Mouse (Mus musculus) liver, embryonic 15.5 days (tissue): ENCODE results near the gene Rilp. TPM values are rescaled to one million over a fixed set of nuclear protein-coding genes. Genes with fewer than 3 reads are reported as not detected.
A peak's percentile ranks its signal among the peaks of the same experiment; 100 is the strongest.

Source experiments
- ATAC-seq: fragments of 200-750 bp; cut with Nextera tagmentation; 2 replicates; pipeline ENCODE4 v1.8.0; 2017; ENCODE audit warnings: moderate number of reproducible peaks, mild to moderate bottlenecking, moderate library complexity; ENCODE audit not compliant: insufficient read depth
- H3K27ac ChIP-seq: fragments of 300-500 bp; sonication (generic); replicated peaks from 2 replicates; pipeline ENCODE4 v1.5.1; 2015; ENCODE audit warnings: mild to moderate bottlenecking, inconsistent platforms
- H3K27me3 ChIP-seq: fragments of 300-500 bp; sonication (generic); 2 replicates; pipeline ENCODE4 v1.6.1; 2015; ENCODE audit warnings: mild to moderate bottlenecking, inconsistent platforms
- H3K36me3 ChIP-seq: fragments of 300-500 bp; sonication (generic); replicated peaks from 2 replicates; pipeline ENCODE4 v1.6.1; 2015; ENCODE audit warnings: moderate library complexity, mild to moderate bottlenecking, inconsistent platforms
- H3K4me1 ChIP-seq: fragments of 300-500 bp; sonication (generic); replicated peaks from 2 replicates; pipeline ENCODE4 v1.6.1; 2015; ENCODE audit warnings: inconsistent platforms
- H3K4me2 ChIP-seq: fragments of 300-500 bp; sonication (generic); 2 replicates; pipeline ENCODE4 v1.6.1; 2015; ENCODE audit warnings: moderate library complexity, mild to moderate bottlenecking, inconsistent platforms
- H3K4me3 ChIP-seq: fragments of 300-500 bp; sonication (generic); replicated peaks from 2 replicates; pipeline ENCODE4 v1.5.1; 2015; ENCODE audit warnings: mild to moderate bottlenecking, inconsistent platforms
- H3K9ac ChIP-seq: fragments of 300-500 bp; sonication (generic); 2 replicates; pipeline ENCODE4 v1.6.1; 2015; ENCODE audit warnings: moderate library complexity, mild to moderate bottlenecking, inconsistent platforms
- H3K9me3 ChIP-seq: fragments of 300-500 bp; sonication (generic); replicated peaks from 2 replicates; pipeline ENCODE4 v1.6.1; 2016; ENCODE audit warnings: inconsistent platforms
- WGBS: fragments of 180-500 bp; shearing (Covaris S2); methylation state at CpG from one replicate; pipeline ENCODE4 v1.1.7; 2015; ENCODE audit warnings: mixed read lengths; ENCODE audit not compliant: insufficient replicate concordance; 5-methylcytosine and 5-hydroxymethylcytosine counted together
- polyA plus RNA-seq: library from polyadenylated mRNA; unstranded; fragments of >200 nt; fragmentation: Nextera tagmentation; extraction: Ambion mirVana; gene quantifications from 2 replicates; pipeline ENCODE4 v1.2.1, GENCODE M21; 2015

Gene Rilp
- polyA plus RNA-seq, 1 experiment from 2014 or later: 3.7 TPM

GRCm38 (mm10) chr11:75466731-75467505, 43.0 kb upstream of the Rilp start:
- 94% methylated on average over 4 of the region's 4 CpGs for WGBS
- Histone ChIP-seq H3K4me3 (peak overlapping the region; percentile 60), H3K27ac (no peak overlapping the region), H3K9ac (no peak overlapping the region), H3K9me3 (no peaks in the 10 kb centered on the region), H3K4me2 (peak overlapping the region; percentile 92), H3K36me3 (peaks cover 41% of the 10 kb centered on the region), H3K4me1 (peaks cover 64% of the 10 kb centered on the region), H3K27me3 (no peaks in the 10 kb centered on the region)
- ATAC-seq: no peak

- ATAC-seq: peak; percentile 71
- no peaks in the 10 kb centered on the region for H3K9me3 ChIP-seq
- peak overlapping the region; percentile 60 for H3K4me3 ChIP-seq
- H3K9ac ChIP-seq: peak overlapping the region; percentile 64
- H3K27ac ChIP-seq: peak overlapping the region; percentile 59
- H3K27me3 ChIP-seq: no peaks in the 10 kb centered on the region
- H3K4me2 ChIP-seq: peak overlapping the region; percentile 92
- peaks cover 41% of the 10 kb centered on the region for H3K36me3 ChIP-seq
- WGBS: 18% methylated on average over 19 of the region's 19 CpGs
- H3K4me1 ChIP-seq: peaks cover 62% of the 10 kb centered on the region
Observed at GRCm38 (mm10) chr11:75467512-75468215, 42.2 kb upstream of the Rilp start.

GRCm38 (mm10) chr11:75468410-75468809, 41.5 kb upstream of the Rilp start:
- Histone ChIP-seq H3K9ac (peak overlapping the region; percentile 64), H3K4me3 (peak overlapping the region; percentile 60), H3K4me2 (peak overlapping the region; percentile 92), H3K9me3 (no peaks in the 10 kb centered on the region), H3K36me3 (peaks cover 38% of the 10 kb centered on the region), H3K27ac (peak overlapping the region; percentile 59; the same call in 1 of the 2 replicates), H3K27me3 (no peaks in the 10 kb centered on the region), H3K4me1 (peaks cover 62% of the 10 kb centered on the region)
- 44% methylated on average over 7 of the region's 7 CpGs for WGBS
- no peak for ATAC-seq

- H3K27ac ChIP-seq: no peak overlapping the region
- peak overlapping the region; percentile 92 for H3K4me2 ChIP-seq
- 69% methylated on average over 4 of the region's 4 CpGs for WGBS
- peaks cover 29% of the 10 kb centered on the region for H3K36me3 ChIP-seq
- H3K27me3 ChIP-seq: no peaks in the 10 kb centered on the region
- no peak overlapping the region for H3K9ac ChIP-seq
- no peak for ATAC-seq
- no peak overlapping the region for H3K4me3 ChIP-seq
- no peaks in the 10 kb centered on the region for H3K9me3 ChIP-seq
- peaks cover 56% of the 10 kb centered on the region for H3K4me1 ChIP-seq
Observed at GRCm38 (mm10) chr11:75469261-75469660, 40.6 kb upstream of the Rilp start.

- no peak overlapping the region for H3K9ac ChIP-seq
- WGBS: 62% methylated on average over 3 of the region's 3 CpGs
- H3K4me1 ChIP-seq: peaks cover 46% of the 10 kb centered on the region
- H3K4me3 ChIP-seq: no peak overlapping the region
- H3K27ac ChIP-seq: no peak overlapping the region
- no peak for ATAC-seq
- no peaks in the 10 kb centered on the region for H3K9me3 ChIP-seq
- H3K36me3 ChIP-seq: peaks cover 15% of the 10 kb centered on the region
- no peaks in the 10 kb centered on the region for H3K27me3 ChIP-seq
- H3K4me2 ChIP-seq: no peak overlapping the region
Observed at GRCm38 (mm10) chr11:75470675-75471074, 39.2 kb upstream of the Rilp start.

GRCm38 (mm10) chr11:75472469-75473081, 37.3 kb upstream of the Rilp start:
- Histone ChIP-seq H3K4me2 (peak overlapping the region; percentile 31), H3K4me1 (peaks cover 38% of the 10 kb centered on the region), H3K4me3 (no peak overlapping the region), H3K9me3 (no peaks in the 10 kb centered on the region), H3K9ac (no peak overlapping the region), H3K27ac (0 out of 2 replicates have a peak overlapping the region, but pooled peaks have one; percentile 12), H3K36me3 (0 out of 2 replicates have a peak, but pooled peaks cover 3% of the 10 kb centered on the region), H3K27me3 (peaks cover 7% of the 10 kb centered on the region)
- 0 out of 2 replicates have a peak, but pooled peaks have one; percentile 28 for ATAC-seq
- WGBS: 35% methylated on average over 11 of the region's 11 CpGs

- H3K27ac ChIP-seq: no peak overlapping the region
- WGBS: 67% methylated on average over 7 of the region's 7 CpGs
Observed at GRCm38 (mm10) chr11:75473376-75473775, 36.5 kb upstream of the Rilp start.

GRCm38 (mm10) chr11:75486192-75486591, 23.7 kb upstream of the Rilp start:
- Histone ChIP-seq H3K9me3 (no peaks in the 10 kb centered on the region), H3K4me2 (peak overlapping the region; percentile 40), H3K4me3 (peak overlapping the region; percentile 93), H3K27me3 (peaks cover 15% of the 10 kb centered on the region), H3K9ac (no peak overlapping the region), H3K4me1 (peaks cover 22% of the 10 kb centered on the region), H3K27ac (no peak overlapping the region), H3K36me3 (peaks cover 31% of the 10 kb centered on the region)
- ATAC-seq: no peak
- WGBS: 18% methylated on average over 3 of the region's 3 CpGs

More at GRCm38 (mm10) chr11:75473376-75473775, 36.5 kb upstream of the Rilp start:
- Histone ChIP-seq H3K4me1 (peaks cover 30% of the 10 kb centered on the region), H3K4me2 (no peak overlapping the region), H3K27me3 (peaks cover 11% of the 10 kb centered on the region), H3K36me3 (0 out of 2 replicates have a peak, but pooled peaks cover 3% of the 10 kb centered on the region), H3K9ac (no peak overlapping the region), H3K9me3 (no peaks in the 10 kb centered on the region), H3K4me3 (no peak overlapping the region)
- no peak for ATAC-seq

GRCm38 (mm10) chr11:75486601-75487285, 23.2 kb upstream of the Rilp start, which contains the start of gene Prpf8:
Prpf8 (plus strand) TSS chr11:75486816.
- H3K27me3 ChIP-seq: peaks cover 15% of the 10 kb centered on the region

GRCm38 (mm10) chr11:75487496-75487895, 22.4 kb upstream of the Rilp start:
- peaks cover 22% of the 10 kb centered on the region for H3K4me1 ChIP-seq
- H3K27ac ChIP-seq: peak overlapping the region; percentile 81; the same call in 1 of the 2 replicates
- H3K9me3 ChIP-seq: no peaks in the 10 kb centered on the region
- H3K9ac ChIP-seq: peak overlapping the region; percentile 92
- peak overlapping the region; percentile 93 for H3K4me3 ChIP-seq
- H3K36me3 ChIP-seq: peaks cover 44% of the 10 kb centered on the region
- peaks cover 15% of the 10 kb centered on the region for H3K27me3 ChIP-seq
- no peak for ATAC-seq
- H3K4me2 ChIP-seq: peak overlapping the region; percentile 87
- WGBS: 21% methylated on average over 6 of the region's 6 CpGs

More at GRCm38 (mm10) chr11:75486601-75487285, 23.2 kb upstream of the Rilp start, which contains the start of gene Prpf8:
- Histone ChIP-seq H3K4me2 (peak within 1 kb of the TSS; percentile 87), H3K4me1 (peaks cover 22% of the 10 kb centered on the region), H3K9ac (peak within 1 kb of the TSS; percentile 92), H3K9me3 (no peaks in the 10 kb centered on the region), H3K4me3 (peak within 1 kb of the TSS; percentile 93), H3K27ac (peak within 1 kb of the TSS; percentile 81), H3K36me3 (peaks cover 37% of the 10 kb centered on the region)
- under 1% methylated on average over 52 of the region's 52 CpGs for WGBS
- peak; percentile 99 for ATAC-seq
